Mouse (Mus musculus) megakaryocyte, embryonic 14.5 days (primary cell): ENCODE results near the gene 4933405L10Rik. TPM values are rescaled to one million over a fixed set of nuclear protein-coding genes. Genes with fewer than 3 reads are reported as not detected.

Experiments
- H3K27me3 ChIP-seq: replicated peaks from 2 replicates; pipeline ENCODE3; 2012; ENCODE audit warnings: inconsistent platforms
- H3K36me3 ChIP-seq: replicated peaks from 2 replicates; pipeline ENCODE3; 2012; ENCODE audit warnings: low read length, inconsistent platforms, mixed read lengths
- H3K4me1 ChIP-seq: 2 replicates; pipeline ENCODE4 v1.6.1; 2012; ENCODE audit warnings: inconsistent platforms
- H3K4me3 ChIP-seq: replicated peaks from 2 replicates; pipeline ENCODE3; 2012; ENCODE audit warnings: moderate library complexity, mild to moderate bottlenecking, inconsistent platforms
- H3K9me3 ChIP-seq: 2 replicates; pipeline ENCODE4 v1.6.1; 2012; ENCODE audit warnings: inconsistent platforms
- FLI1 ChIP-seq: IDR thresholded peaks from 2 replicates; pipeline ENCODE4 v1.6.1; 2012; ENCODE audit warnings: low read length, inconsistent platforms, mixed read lengths
- GATA1 ChIP-seq: IDR thresholded peaks from 3 replicates; pipeline ENCODE4 v1.6.1; 2012; ENCODE audit warnings: mixed read lengths, low read length, inconsistent platforms, borderline replicate concordance
- polyA plus RNA-seq: library from polyadenylated mRNA; stranded (reverse); fragments of >175 nt; gene quantifications from 2 replicates; pipeline ENCODE4 v1.2.3, GENCODE M21; 2012; ENCODE audit warnings: low replicate concordance; ENCODE audit not compliant: insufficient read depth

Gene 4933405L10Rik
- polyA plus RNA-seq, 1 experiment, result not detected

- Histone ChIP-seq H3K4me3 (no peak overlapping the region), H3K4me1 (peaks cover 75% of the 10 kb centered on the region), H3K9me3 (no peaks in the 10 kb centered on the region), H3K36me3 (peaks cover 23% of the 10 kb centered on the region), H3K27me3 (no peaks in the 10 kb centered on the region)
- TF ChIP-seq GATA1 (no peak), FLI1 (no peak)
Observed at GRCm38 (mm10) chr8:105753916-105754315, 46.5 kb downstream of the 4933405L10Rik start.

- H3K4me3 ChIP-seq, result no peak overlapping the region
- no peak for TF ChIP-seq GATA1
- no peak for TF ChIP-seq FLI1
- H3K9me3 ChIP-seq, result no peaks in the 10 kb centered on the region
- H3K4me1 ChIP-seq, result peaks cover 75% of the 10 kb centered on the region
- peaks cover 23% of the 10 kb centered on the region for H3K36me3 ChIP-seq
- H3K27me3 ChIP-seq, result no peaks in the 10 kb centered on the region
Observed at GRCm38 (mm10) chr8:105754688-105755087, 47.2 kb downstream of the 4933405L10Rik start.

- peaks cover 62% of the 10 kb centered on the region for H3K4me1 ChIP-seq
- peak overlapping the region; percentile 93 for H3K4me3 ChIP-seq
- H3K9me3 ChIP-seq, result no peaks in the 10 kb centered on the region
- TF ChIP-seq FLI1 (no peak), GATA1 (no peak)
- H3K27me3 ChIP-seq, result no peaks in the 10 kb centered on the region
- peaks cover 13% of the 10 kb centered on the region for H3K36me3 ChIP-seq
Observed at GRCm38 (mm10) chr8:105757796-105758276, 50.4 kb downstream of the 4933405L10Rik start.

DNA sequence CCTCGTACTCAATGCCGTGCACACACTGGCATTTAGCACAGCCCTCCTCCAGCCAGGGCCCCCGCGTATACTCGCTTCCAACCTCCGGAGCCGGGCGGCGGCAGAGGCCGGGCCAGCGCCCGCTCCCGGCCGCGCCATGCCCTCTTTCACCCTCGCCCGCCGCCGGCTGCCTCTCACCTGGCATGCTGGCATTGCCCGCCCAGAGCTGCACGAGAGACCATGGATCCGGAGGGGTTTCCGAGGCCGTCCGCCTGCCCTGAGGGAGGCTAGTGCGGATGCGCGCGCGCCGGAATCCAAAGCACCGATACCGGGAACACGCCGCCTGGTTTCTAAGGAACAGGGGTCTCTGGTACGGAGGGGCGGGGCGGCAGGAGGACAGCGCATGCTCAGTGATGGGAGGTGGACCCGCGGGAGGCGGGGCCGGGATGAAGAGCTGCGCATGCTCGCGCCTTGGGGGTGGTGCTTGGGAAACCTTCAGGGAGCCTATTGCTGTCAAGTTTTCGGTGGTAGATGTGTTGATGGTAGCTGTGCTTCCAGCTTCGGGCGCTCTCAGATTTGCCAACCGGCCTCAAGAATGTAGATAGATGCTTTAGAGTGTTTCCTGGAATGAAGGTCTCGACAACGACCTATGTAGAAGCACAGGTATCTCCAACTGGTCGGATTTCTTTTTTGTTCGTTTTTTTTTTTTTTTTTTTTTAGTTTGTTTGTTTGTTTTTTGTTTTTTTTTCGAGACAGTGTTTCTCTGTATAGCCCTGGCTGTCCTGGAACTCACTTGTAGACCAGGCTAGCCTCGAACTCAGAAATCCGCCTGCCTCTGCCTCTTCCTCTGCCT is 51.0 kb downstream of the 4933405L10Rik start, which contains the start of gene Gfod2:
Gene Gfod2 (minus strand): TSS at position 388 of the 832 bp plus-strand sequence.
- Histone ChIP-seq H3K27me3 (no peaks in the 10 kb centered on the region), H3K9me3 (no peaks in the 10 kb centered on the region), H3K4me3 (peak within 1 kb of the TSS; percentile 93), H3K36me3 (peaks cover 11% of the 10 kb centered on the region), H3K4me1 (peaks cover 64% of the 10 kb centered on the region)
- no peak for TF ChIP-seq GATA1
- no peak for TF ChIP-seq FLI1

Other genes starting within 250 kb of the 4933405L10Rik start
- 2.5 and 3.3 TPM in 2 replicates for gene Tppp3, start 236.1 kb upstream of the 4933405L10Rik start, polyA plus RNA-seq
- gene Zdhhc1, start 210.8 kb upstream of the 4933405L10Rik start, polyA plus RNA-seq, result 5.4 and 9.0 TPM in 2 replicates
- 0.12 TPM in 1 of 2 replicates, not detected in the other for gene Hsd11b2, start 188.9 kb upstream of the 4933405L10Rik start, polyA plus RNA-seq
- gene Atp6v0d1, start 141.6 kb upstream of the 4933405L10Rik start, polyA plus RNA-seq, result 19.8 and 57.3 TPM in 2 replicates
- 19.3 and 27.7 TPM in 2 replicates for gene Ripor1, start 102.4 kb upstream of the 4933405L10Rik start, polyA plus RNA-seq
- gene Ctcf, start 71.1 kb upstream of the 4933405L10Rik start, polyA plus RNA-seq, result 18.1 and 68.4 TPM in 2 replicates
- not detected in 2 replicates for gene Agrp, start 70.3 kb upstream of the 4933405L10Rik start, polyA plus RNA-seq
- gene Carmil2, start 21.4 kb upstream of the 4933405L10Rik start, polyA plus RNA-seq, result 22.9 and 31.4 TPM in 2 replicates
- 26.9 and 57.9 TPM in 2 replicates for gene Acd, start 6.6 kb upstream of the 4933405L10Rik start, polyA plus RNA-seq
- 7.8 and 19.1 TPM in 2 replicates for gene Pard6a, start 6.5 kb upstream of the 4933405L10Rik start, polyA plus RNA-seq
- 22.7 and 26.1 TPM in 2 replicates for gene Enkd1, start 555 bp downstream of the 4933405L10Rik start, polyA plus RNA-seq
- gene Gfod2, start 51.0 kb downstream of the 4933405L10Rik start, polyA plus RNA-seq, result 3.0 and 9.7 TPM in 2 replicates
- 10.3 and 11.1 TPM in 2 replicates for gene Ranbp10, start 119.7 kb downstream of the 4933405L10Rik start, polyA plus RNA-seq
- gene Tsnaxip1, start 120.1 kb downstream of the 4933405L10Rik start, polyA plus RNA-seq, result not detected in 2 replicates
- gene Cenpt, start 145.6 kb downstream of the 4933405L10Rik start, polyA plus RNA-seq, result 22.5 and 23.5 TPM in 2 replicates
- 12.4 and 38.2 TPM in 2 replicates for gene Thap11, start 147.5 kb downstream of the 4933405L10Rik start, polyA plus RNA-seq
- gene Nutf2, start 152.9 kb downstream of the 4933405L10Rik start, polyA plus RNA-seq, result 5.8 and 51.6 TPM in 2 replicates
- 8.0 and 13.1 TPM in 2 replicates for gene Edc4, start 173.2 kb downstream of the 4933405L10Rik start, polyA plus RNA-seq
- gene Nrn1l, start 185.9 kb downstream of the 4933405L10Rik start, polyA plus RNA-seq, result 0.22 TPM in 1 of 2 replicates, not detected in the other
- 5.6 and 11.1 TPM in 2 replicates for gene Pskh1, start 192.8 kb downstream of the 4933405L10Rik start, polyA plus RNA-seq
- gene Ctrl, start 226.2 kb downstream of the 4933405L10Rik start, polyA plus RNA-seq, result 0.39 TPM in 1 of 2 replicates, not detected in the other
- 63.8 and 341 TPM in 2 replicates for gene Psmb10, start 230.8 kb downstream of the 4933405L10Rik start, polyA plus RNA-seq
- gene Lcat, start 235.7 kb downstream of the 4933405L10Rik start, polyA plus RNA-seq, result 0.66 TPM in 1 of 2 replicates, not detected in the other